Mouse (Mus musculus) hindbrain, embryonic 15.5 days (tissue): Measurements from ENCODE around the gene Olfr32. TPM values are rescaled to one million over a fixed set of nuclear protein-coding genes. Genes with fewer than 3 reads are reported as not detected.
"Not testable (repeated sequence)": the region's sequence is repeated elsewhere in the genome, so short reads cannot be mapped to it uniquely, and the experiment has no call there.

Experiments
- ATAC-seq: fragments of 200-750 bp; cut with Nextera tagmentation; 2 replicates; pipeline ENCODE4 v1.8.0; 2017; ENCODE audit warnings: low read depth, moderate number of reproducible peaks, moderate TSS enrichment; ENCODE audit not compliant: low FRiP score
- H3K27ac ChIP-seq: fragments of 300-500 bp; sonication (generic); replicated peaks from 2 replicates; pipeline ENCODE4 v1.5.1; 2015; ENCODE audit warnings: mild to moderate bottlenecking, inconsistent platforms
- H3K27me3 ChIP-seq: fragments of 300-500 bp; sonication (generic); 2 replicates; pipeline ENCODE4 v1.6.1; 2015; ENCODE audit warnings: control low read depth, inconsistent platforms
- H3K36me3 ChIP-seq: fragments of 300-500 bp; sonication (generic); 2 replicates; pipeline ENCODE4 v1.6.1; 2015; ENCODE audit warnings: control low read depth, inconsistent platforms
- H3K4me1 ChIP-seq: fragments of 300-500 bp; sonication (generic); replicated peaks from 2 replicates; pipeline ENCODE4 v1.6.1; 2015; ENCODE audit warnings: control low read depth, inconsistent platforms
- H3K4me2 ChIP-seq: fragments of 300-500 bp; sonication (generic); 2 replicates; pipeline ENCODE4 v1.6.1; 2015; ENCODE audit warnings: moderate library complexity, mild to moderate bottlenecking, inconsistent platforms
- H3K4me3 ChIP-seq: fragments of 300-500 bp; sonication (generic); 2 replicates; pipeline ENCODE4 v1.5.1; 2015; ENCODE audit warnings: mild to moderate bottlenecking, inconsistent platforms
- H3K9ac ChIP-seq: fragments of 300-500 bp; sonication (generic); 2 replicates; pipeline ENCODE4 v1.6.1; 2015; ENCODE audit warnings: inconsistent platforms
- H3K9me3 ChIP-seq: fragments of 300-500 bp; sonication (generic); 2 replicates; pipeline ENCODE4 v1.6.1; 2016; ENCODE audit warnings: control low read depth, inconsistent platforms
- WGBS: fragments of 180-500 bp; shearing (Covaris S2); methylation state at CpG from one replicate; pipeline ENCODE4 v1.1.7; 2015; 5-methylcytosine and 5-hydroxymethylcytosine counted together
- polyA plus RNA-seq: library from polyadenylated mRNA; unstranded; fragments of >200 nt; fragmentation: Nextera tagmentation; extraction: Ambion mirVana; gene quantifications from 2 replicates; pipeline ENCODE4 v1.2.1, GENCODE M21; 2015

Olfr32 gene
- polyA plus RNA-seq: not detected in 2 replicates

- Histone ChIP-seq H3K27me3 (no peaks in the 10 kb centered on the region), H3K9me3 (no peaks in the 10 kb centered on the region), H3K4me1 (no peaks in the 10 kb centered on the region), H3K27ac (no peak within 1 kb of the TSS), H3K9ac (no peak within 1 kb of the TSS), H3K4me3 (no peak within 1 kb of the TSS), H3K4me2 (no peak within 1 kb of the TSS), H3K36me3 (no peaks in the 10 kb centered on the region)
- no peak for ATAC-seq
These were observed at the start of gene Olfr32 for GRCm38 (mm10) chr2:90142196-90142595. Gene Olfr32 (minus strand): TSS chr2:90142296.

- ATAC-seq, H3K27me3 ChIP-seq, H3K9me3 ChIP-seq, H3K27ac ChIP-seq, H3K4me1 ChIP-seq, H3K4me2 ChIP-seq, H3K36me3 ChIP-seq, H3K4me3 ChIP-seq, H3K9ac ChIP-seq: not testable (repeated sequence)
- no CpG with 5 or more reads among the region's 5 CpGs for WGBS
These were observed 45.0 kb upstream of the Olfr32 start for GRCm38 (mm10) chr2:90187082-90187481.

- ATAC-seq, H3K4me2 ChIP-seq, H3K4me1 ChIP-seq, H3K36me3 ChIP-seq, H3K27me3 ChIP-seq, H3K27ac ChIP-seq, H3K9me3 ChIP-seq, H3K9ac ChIP-seq, H3K4me3 ChIP-seq: not testable (repeated sequence)
- WGBS: no CpG with 5 or more reads among the region's 4 CpGs
These were observed 44.0 kb upstream of the Olfr32 start for GRCm38 (mm10) chr2:90186082-90186481.

GRCm38 (mm10) chr2:90153916-90154315, 11.8 kb upstream of the Olfr32 start:
- H3K36me3 ChIP-seq: no peaks in the 10 kb centered on the region
- no peak overlapping the region for H3K4me2 ChIP-seq
- H3K27ac ChIP-seq: no peak overlapping the region
- no peak overlapping the region for H3K9ac ChIP-seq
- no peak overlapping the region for H3K4me3 ChIP-seq
- ATAC-seq: no peak
- no peaks in the 10 kb centered on the region for H3K27me3 ChIP-seq
- 92% methylated on average over 9 of the region's 9 CpGs for WGBS
- no peaks in the 10 kb centered on the region for H3K4me1 ChIP-seq
- no peaks in the 10 kb centered on the region for H3K9me3 ChIP-seq

- no peak within 1 kb of the TSS for H3K4me3 ChIP-seq
These were observed 10.9 kb upstream of the Olfr32 start, which contains the start of gene Olfr1270 for GRCm38 (mm10) chr2:90152991-90153390. Gene Olfr1270 (minus strand): TSS chr2:90153091.

GRCm38 (mm10) chr2:90121312-90121711, 20.8 kb downstream of the Olfr32 start, which contains the start of gene Olfr1269:
Gene Olfr1269 (minus strand): TSS chr2:90121412.
- no peak for ATAC-seq
- Histone ChIP-seq H3K4me3 (no peak within 1 kb of the TSS), H3K4me2 (no peak within 1 kb of the TSS), H3K4me1 (no peaks in the 10 kb centered on the region), H3K27ac (no peak within 1 kb of the TSS), H3K27me3 (no peaks in the 10 kb centered on the region), H3K9ac (no peak within 1 kb of the TSS), H3K9me3 (no peaks in the 10 kb centered on the region), H3K36me3 (no peaks in the 10 kb centered on the region)
- WGBS: 94% methylated on average over 1 of the region's 1 CpGs

More at GRCm38 (mm10) chr2:90152991-90153390, 10.9 kb upstream of the Olfr32 start, which contains the start of gene Olfr1270:
- no peaks in the 10 kb centered on the region for H3K9me3 ChIP-seq
- H3K36me3 ChIP-seq: no peaks in the 10 kb centered on the region
- no peak for ATAC-seq
- no peak within 1 kb of the TSS for H3K9ac ChIP-seq
- no peaks in the 10 kb centered on the region for H3K27me3 ChIP-seq
- no peak within 1 kb of the TSS for H3K27ac ChIP-seq
- H3K4me1 ChIP-seq: no peaks in the 10 kb centered on the region
- no peak within 1 kb of the TSS for H3K4me2 ChIP-seq
- 83% methylated on average over 3 of the region's 3 CpGs for WGBS

Other genes with a start within 250 kb of the Olfr32 start
- not detected in 2 replicates for gene Olfr1258, start 215.0 kb downstream of the Olfr32 start, polyA plus RNA-seq
- gene Olfr1259, start 193.6 kb downstream of the Olfr32 start, polyA plus RNA-seq: not detected in 2 replicates
- gene Olfr1260, start 168.0 kb downstream of the Olfr32 start, polyA plus RNA-seq: not detected in 2 replicates
- gene Olfr1261, start 151.1 kb downstream of the Olfr32 start, polyA plus RNA-seq: not detected in 2 replicates
- gene Olfr1262, start 142.2 kb downstream of the Olfr32 start, polyA plus RNA-seq: not detected in 2 replicates
- not detected in 2 replicates for gene Olfr1263, start 130.2 kb downstream of the Olfr32 start, polyA plus RNA-seq
- not detected in 2 replicates for gene Olfr1264, start 116.7 kb downstream of the Olfr32 start, polyA plus RNA-seq
- gene Olfr1265, start 107.0 kb downstream of the Olfr32 start, polyA plus RNA-seq: not detected in 2 replicates
- not detected in 2 replicates for gene Olfr140, start 78.7 kb downstream of the Olfr32 start, polyA plus RNA-seq
- gene Olfr1269, start 20.9 kb downstream of the Olfr32 start, polyA plus RNA-seq: not detected in 2 replicates
- not detected in 2 replicates for gene Olfr1270, start 10.8 kb upstream of the Olfr32 start, polyA plus RNA-seq
- not detected in 2 replicates for gene Olfr1506, start 82.2 kb upstream of the Olfr32 start, polyA plus RNA-seq
- not detected in 2 replicates for gene Olfr142, start 115.3 kb upstream of the Olfr32 start, polyA plus RNA-seq
- gene Olfr1271, start 128.7 kb upstream of the Olfr32 start, polyA plus RNA-seq: not detected in 2 replicates
- not detected in 2 replicates for gene Olfr1272, start 150.5 kb upstream of the Olfr32 start, polyA plus RNA-seq
- not detected in 2 replicates for gene Gm13769, start 179.9 kb upstream of the Olfr32 start, polyA plus RNA-seq